Mouse (Mus musculus) heart, postnatal 0 days (tissue): ENCODE measurements around the gene Chrna4. TPM values are rescaled to one million over a fixed set of nuclear protein-coding genes. Genes with fewer than 3 reads are reported as not detected.

Experiments
- ATAC-seq: fragments of 200-750 bp; cut with Nextera tagmentation; 2 replicates; pipeline ENCODE4 v1.8.0; 2017; ENCODE audit warnings: low read depth, moderate number of reproducible peaks, moderate library complexity; ENCODE audit not compliant: insufficient read depth
- DNase-seq: peaks from one replicate; pipeline ENCODE4 v3.0.0-alpha.2; 2016; ENCODE audit warnings: low spot score
- H3K27ac ChIP-seq: fragments of 300-500 bp; sonication (generic); 2 replicates; pipeline ENCODE4 v1.5.1; 2014; ENCODE audit warnings: low read depth, mild to moderate bottlenecking
- H3K27me3 ChIP-seq: fragments of 300-500 bp; sonication (generic); 2 replicates; pipeline ENCODE4 v1.6.1; 2014; ENCODE audit warnings: low read length, mixed read lengths; ENCODE audit not compliant: control insufficient read depth, insufficient read depth
- H3K36me3 ChIP-seq: fragments of 300-500 bp; sonication (generic); replicated peaks from 2 replicates; pipeline ENCODE4 v1.6.1; 2014; ENCODE audit warnings: low read length, mixed read lengths; ENCODE audit not compliant: control insufficient read depth, insufficient read depth
- H3K4me1 ChIP-seq: fragments of 300-500 bp; sonication (generic); 2 replicates; pipeline ENCODE4 v1.6.1; 2014; ENCODE audit warnings: antibody characterized with exemption; ENCODE audit not compliant: control insufficient read depth, insufficient read depth
- H3K4me2 ChIP-seq: fragments of 300-500 bp; sonication (generic); 2 replicates; pipeline ENCODE4 v1.6.1; 2014; ENCODE audit warnings: low read depth, mild to moderate bottlenecking, low read length, moderate library complexity
- H3K4me3 ChIP-seq: fragments of 300-500 bp; sonication (generic); 2 replicates; pipeline ENCODE4 v1.5.1; 2014; ENCODE audit warnings: low read depth, low read length
- H3K9ac ChIP-seq: fragments of 300-500 bp; sonication (generic); replicated peaks from 2 replicates; pipeline ENCODE4 v1.6.1; 2014; ENCODE audit warnings: low read depth, low read length, mixed read lengths
- H3K9me3 ChIP-seq: fragments of 300-500 bp; sonication (generic); replicated peaks from 2 replicates; pipeline ENCODE4 v1.6.1; 2016; ENCODE audit warnings: low read length; ENCODE audit not compliant: control insufficient read depth
- CTCF ChIP-seq: IDR thresholded peaks from 2 replicates; pipeline ENCODE4 v1.5.1; 2016; ENCODE audit warnings: antibody characterized with exemption, control low read depth, low read depth
- EP300 ChIP-seq: IDR thresholded peaks from 2 replicates; pipeline ENCODE4 v1.6.1; 2016; ENCODE audit warnings: antibody characterized with exemption, low read depth
- WGBS: fragments of 180-500 bp; shearing (Covaris S2); extraction: QIAGEN DNeasy Blood & Tissue Kit; methylation state at CpG from one replicate; pipeline ENCODE4 v1.1.7; 2014; 5-methylcytosine and 5-hydroxymethylcytosine counted together
- polyA plus RNA-seq: library from polyadenylated mRNA; unstranded; fragments of >200 nt; fragmentation: Nextera tagmentation; extraction: Ambion mirVana; gene quantifications from 2 replicates; pipeline ENCODE4 v1.2.1, GENCODE M21; 2015
- total RNA-seq: library from RNA; depleted of rRNA; stranded (reverse); fragments of >200 nt; gene quantifications from 2 replicates; pipeline ENCODE4 v1.2.3, GENCODE M21; 2014; ENCODE audit warnings: low replicate concordance; rRNA removed

Gene Chrna4
- total and polyA plus RNA-seq, 2 experiments from 2014 or later = 0.05 TPM; not detected in 1

GRCm38 (mm10) chr2:180986449-180986848 is 56.9 kb downstream of the Chrna4 start, which contains the start of gene Col20a1:
Gene Col20a1, plus strand, starts transcription at chr2:180986535.
- no peaks in the 10 kb centered on the region for H3K27me3 ChIP-seq
- WGBS = 55% methylated on average over 2 of the region's 2 CpGs
- no peak within 1 kb of the TSS for H3K4me3 ChIP-seq
- no peaks in the 10 kb centered on the region for H3K9me3 ChIP-seq
- no peak within 1 kb of the TSS for H3K4me2 ChIP-seq
- no peaks in the 10 kb centered on the region for H3K4me1 ChIP-seq
- H3K36me3 ChIP-seq = peaks cover 18% of the 10 kb centered on the region
- DNase-seq = no peak
- H3K27ac ChIP-seq = no peak within 1 kb of the TSS
- ATAC-seq = no peak
- TF ChIP-seq CTCF (no peak), EP300 (no peak)
- H3K9ac ChIP-seq = no peak within 1 kb of the TSS

- Histone ChIP-seq H3K9me3 (no peaks in the 10 kb centered on the region), H3K9ac (no peak overlapping the region), H3K27me3 (no peaks in the 10 kb centered on the region), H3K4me2 (no peak overlapping the region), H3K36me3 (peaks cover 26% of the 10 kb centered on the region), H3K27ac (no peak overlapping the region), H3K4me1 (no peaks in the 10 kb centered on the region), H3K4me3 (no peak overlapping the region)
- WGBS = 85% methylated on average over 2 of the region's 2 CpGs
- DNase-seq (no peak), ATAC-seq (no peak)
- TF ChIP-seq EP300 = no peak
- no peak for TF ChIP-seq CTCF
Observed at GRCm38 (mm10) chr2:180985635-180986034, 57.7 kb downstream of the Chrna4 start.

GRCm38 (mm10) chr2:180981133-180981532 is 62.2 kb downstream of the Chrna4 start:
- Histone ChIP-seq H3K36me3 (peaks cover 71% of the 10 kb centered on the region), H3K4me2 (no peak overlapping the region), H3K27me3 (no peaks in the 10 kb centered on the region), H3K4me1 (no peaks in the 10 kb centered on the region), H3K9ac (no peak overlapping the region), H3K27ac (no peak overlapping the region), H3K4me3 (no peak overlapping the region), H3K9me3 (no peaks in the 10 kb centered on the region)
- TF ChIP-seq CTCF (no peak), EP300 (no peak)
- WGBS = 81% methylated on average over 6 of the region's 6 CpGs
- ATAC-seq = no peak
- DNase-seq = no peak

Other genes starting within 250 kb of the Chrna4 start
- 15.8 and 51.0 TPM in 2 replicates for gene Ythdf1, start 122.6 kb downstream of the Chrna4 start, total RNA-seq
- gene Ythdf1, start 122.6 kb downstream of the Chrna4 start, polyA plus RNA-seq = 27.1 and 27.7 TPM in 2 replicates
- 0.84 TPM in 1 of 2 replicates, not detected in the other for gene Birc7, start 114.5 kb downstream of the Chrna4 start, total RNA-seq
- gene Birc7, start 114.5 kb downstream of the Chrna4 start, polyA plus RNA-seq = 0.07 and 0.10 TPM in 2 replicates
- gene Nkain4, start 88.8 kb downstream of the Chrna4 start, total RNA-seq = 8.6 and 9.8 TPM in 2 replicates
- 27.6 and 29.6 TPM in 2 replicates for gene Nkain4, start 88.8 kb downstream of the Chrna4 start, polyA plus RNA-seq
- gene Arfgap1, start 76.3 kb downstream of the Chrna4 start, total RNA-seq = 40.9 and 58.7 TPM in 2 replicates
- 51.0 and 51.4 TPM in 2 replicates for gene Arfgap1, start 76.3 kb downstream of the Chrna4 start, polyA plus RNA-seq
- gene Col20a1, start 57.0 kb downstream of the Chrna4 start, total RNA-seq = 0.15 and 2.0 TPM in 2 replicates
- 0.05 TPM in 2 replicates for gene Col20a1, start 57.0 kb downstream of the Chrna4 start, polyA plus RNA-seq
- gene Kcnq2, start 91.8 kb upstream of the Chrna4 start, total RNA-seq = 0.04 and 0.08 TPM in 2 replicates
- not detected in 2 replicates for gene Kcnq2, start 91.8 kb upstream of the Chrna4 start, polyA plus RNA-seq
- 263 and 291 TPM in 2 replicates for gene Eef1a2, start 113.5 kb upstream of the Chrna4 start, total RNA-seq
- 19.9 and 21.6 TPM in 2 replicates for gene Eef1a2, start 113.5 kb upstream of the Chrna4 start, polyA plus RNA-seq
- 154 and 155 TPM in 2 replicates for gene Ppdpf, start 143.7 kb upstream of the Chrna4 start, total RNA-seq
- gene Ppdpf, start 143.7 kb upstream of the Chrna4 start, polyA plus RNA-seq = 145 and 157 TPM in 2 replicates
- not detected in 2 replicates for gene Ptk6, start 159.2 kb upstream of the Chrna4 start, total RNA-seq
- not detected in 2 replicates for gene Ptk6, start 159.2 kb upstream of the Chrna4 start, polyA plus RNA-seq
- 0.04 TPM in 1 of 2 replicates, not detected in the other for gene Srms, start 169.6 kb upstream of the Chrna4 start, total RNA-seq
- 0.08 and 0.10 TPM in 2 replicates for gene Srms, start 169.6 kb upstream of the Chrna4 start, polyA plus RNA-seq
- gene Fndc11, start 176.5 kb upstream of the Chrna4 start, total RNA-seq = not detected in 2 replicates
- gene Fndc11, start 176.5 kb upstream of the Chrna4 start, polyA plus RNA-seq = not detected in 2 replicates
- gene Helz2, start 198.5 kb upstream of the Chrna4 start, total RNA-seq = 19.4 and 23.5 TPM in 2 replicates
- 0.74 and 0.90 TPM in 2 replicates for gene Helz2, start 198.5 kb upstream of the Chrna4 start, polyA plus RNA-seq
- gene Gmeb2, start 244.5 kb upstream of the Chrna4 start, total RNA-seq = 13.4 and 13.5 TPM in 2 replicates
- 4.5 and 4.6 TPM in 2 replicates for gene Gmeb2, start 244.5 kb upstream of the Chrna4 start, polyA plus RNA-seq